Mouse (Mus musculus): ENCODE data around the gene Aarsd1.
"Not testable (repeated sequence)": the region's sequence is repeated elsewhere in the genome, so short reads cannot be mapped to it uniquely, and the experiment has no call there.

Gene Aarsd1

DNA sequence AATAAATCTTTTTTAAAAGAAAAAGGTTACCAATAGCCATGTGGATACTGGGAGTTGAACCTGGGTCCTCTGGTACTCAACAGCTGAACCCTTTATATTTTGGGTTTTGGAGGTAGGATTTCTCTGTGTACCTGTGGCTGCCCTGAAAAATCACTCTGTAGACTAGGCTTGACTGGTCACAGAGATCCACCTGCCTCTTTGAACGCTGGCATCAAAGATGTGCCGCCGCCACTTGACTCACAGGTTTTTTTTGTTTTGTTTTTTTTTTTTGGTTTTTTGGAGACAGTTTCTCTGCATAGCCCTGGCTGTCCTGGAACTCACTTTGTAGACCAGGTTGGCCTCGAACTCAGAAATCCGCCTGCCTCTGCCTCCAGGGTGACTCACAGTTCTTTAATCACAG lies 30.4 kb upstream of the Aarsd1 start:
- DNase-seq (ENCODE audit: extremely low spot score, low read depth, low spot score): no peak

DNA sequence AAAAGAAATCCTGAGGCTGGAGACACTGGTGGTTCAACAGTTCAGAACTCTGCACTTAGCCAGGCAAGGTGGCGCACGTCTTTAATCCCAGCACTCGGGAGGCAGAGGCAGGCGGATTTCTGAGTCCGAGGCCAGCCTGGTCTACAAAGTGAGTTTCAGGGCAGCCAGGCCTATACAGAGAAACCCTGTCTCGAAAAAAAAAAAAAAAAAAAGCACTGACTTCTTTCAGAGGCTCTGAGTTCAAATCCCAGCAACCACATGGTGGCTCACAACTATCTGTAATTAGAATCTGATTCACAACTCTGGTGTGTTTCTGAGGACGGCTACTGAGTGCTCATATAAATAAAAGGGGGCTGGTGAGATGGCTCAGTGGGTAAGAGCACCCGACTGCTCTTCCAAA lies 29.4 kb upstream of the Aarsd1 start:
- not testable (repeated sequence) for DNase-seq (ENCODE audit: extremely low spot score, low read depth, low spot score)

DNA sequence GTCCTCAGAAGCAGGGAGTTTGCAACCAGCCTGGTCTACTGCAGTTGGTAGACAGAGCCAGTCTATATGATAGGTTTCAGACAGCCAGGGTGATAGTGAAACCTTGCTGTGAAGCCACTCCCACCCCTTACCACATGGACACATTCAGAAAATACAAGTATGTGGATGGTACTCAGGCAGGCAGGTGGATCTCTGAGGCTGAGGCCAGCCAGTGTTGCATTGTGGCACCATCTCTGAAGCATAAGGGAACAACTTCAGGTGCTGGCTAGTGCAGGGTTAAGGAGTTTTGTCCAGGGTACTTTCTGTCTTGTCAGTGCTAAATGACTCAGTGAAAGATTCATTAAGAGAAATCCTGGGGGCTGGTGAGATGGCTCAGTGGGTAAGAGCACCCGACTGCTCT lies 28.9 kb upstream of the Aarsd1 start:
- DNase-seq (ENCODE audit: extremely low spot score, low read depth, low spot score): no peak

DNA sequence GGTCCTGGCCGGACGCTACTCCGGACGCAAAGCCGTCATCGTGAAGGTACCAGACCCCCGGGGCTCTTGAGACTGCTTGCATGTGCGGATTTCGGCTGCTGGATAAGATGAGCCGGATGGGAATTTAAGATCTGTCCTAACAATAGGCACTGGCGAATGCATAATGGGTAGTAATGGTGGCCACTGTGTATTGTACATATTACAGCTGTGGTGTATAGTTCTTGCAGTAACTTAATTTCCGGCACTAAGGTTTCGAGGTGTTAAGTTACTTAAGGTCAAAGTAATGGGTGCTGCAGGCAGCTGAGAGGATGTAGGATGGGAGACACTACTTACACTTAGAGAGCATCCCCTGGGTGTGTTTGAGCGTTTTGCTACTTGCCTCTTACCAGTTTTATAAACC lies 25.3 kb upstream of the Aarsd1 start:
- no peak for DNase-seq (ENCODE audit: extremely low spot score, low read depth, low spot score)

DNA sequence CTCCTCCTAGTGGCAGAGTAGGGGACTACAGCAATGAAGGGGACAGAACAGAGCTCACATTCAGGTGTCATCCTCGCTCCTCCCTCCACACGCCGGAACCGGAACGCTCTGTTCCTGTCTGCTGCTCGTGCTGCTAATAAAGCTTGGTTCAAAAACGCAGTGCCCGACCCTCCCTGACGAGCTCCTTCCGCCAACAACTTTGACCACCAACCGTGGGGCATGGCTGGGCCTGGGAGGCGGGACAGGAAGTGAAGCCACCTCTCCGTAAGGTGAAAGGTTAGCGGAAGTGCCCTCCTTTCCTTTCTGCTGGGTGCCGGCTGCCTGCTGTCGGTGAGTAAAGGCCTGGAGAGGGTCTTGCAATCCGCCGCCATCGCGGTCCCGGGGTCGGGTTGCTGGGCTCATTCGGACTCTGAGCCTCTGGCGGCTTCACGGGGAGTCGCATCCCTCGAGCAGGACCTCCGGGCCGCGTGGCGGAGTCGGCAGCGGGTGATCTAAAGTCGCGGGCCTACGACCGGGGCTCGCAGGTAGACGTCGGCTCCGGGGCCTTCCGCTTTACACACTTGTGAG lies 24.8 kb upstream of the Aarsd1 start, which contains the start of gene Rpl27:
Gene Rpl27 (plus strand): TSS at position 172 of the 567 bp plus-strand sequence.
- peak; percentile 100 for DNase-seq (ENCODE audit: extremely low spot score, low read depth, low spot score)

DNA sequence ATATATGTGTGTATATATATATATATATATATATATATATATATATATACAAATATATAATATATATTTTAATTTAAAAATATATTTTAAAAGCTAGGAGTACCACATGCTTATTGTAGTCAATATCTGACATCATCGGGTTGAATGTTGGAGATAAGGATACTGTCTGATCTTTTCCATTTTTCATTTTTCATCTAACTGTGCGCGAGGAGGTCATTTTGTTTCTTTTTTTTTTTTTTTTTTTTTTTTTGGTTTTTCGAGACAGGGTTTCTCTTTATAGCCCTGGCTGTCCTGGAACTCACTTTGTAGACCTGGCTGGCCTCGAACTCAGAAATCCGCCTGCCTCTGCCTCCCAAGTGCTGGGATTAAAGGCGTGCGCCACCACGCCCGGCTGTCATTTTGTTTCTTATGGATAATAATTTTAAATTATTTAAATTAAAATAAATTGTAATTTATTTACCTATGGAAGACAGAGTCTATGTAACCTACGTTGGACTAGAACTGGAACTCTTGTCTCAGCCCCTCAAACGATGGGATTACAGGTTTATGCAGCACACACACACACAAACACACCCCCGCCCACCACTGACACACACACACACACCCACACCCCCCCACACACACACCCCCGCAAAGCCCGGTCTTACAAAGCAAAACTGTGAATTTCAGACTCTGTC lies 24.2 kb upstream of the Aarsd1 start:
- DNase-seq (ENCODE audit: extremely low spot score, low read depth, low spot score): not testable (repeated sequence)

DNA sequence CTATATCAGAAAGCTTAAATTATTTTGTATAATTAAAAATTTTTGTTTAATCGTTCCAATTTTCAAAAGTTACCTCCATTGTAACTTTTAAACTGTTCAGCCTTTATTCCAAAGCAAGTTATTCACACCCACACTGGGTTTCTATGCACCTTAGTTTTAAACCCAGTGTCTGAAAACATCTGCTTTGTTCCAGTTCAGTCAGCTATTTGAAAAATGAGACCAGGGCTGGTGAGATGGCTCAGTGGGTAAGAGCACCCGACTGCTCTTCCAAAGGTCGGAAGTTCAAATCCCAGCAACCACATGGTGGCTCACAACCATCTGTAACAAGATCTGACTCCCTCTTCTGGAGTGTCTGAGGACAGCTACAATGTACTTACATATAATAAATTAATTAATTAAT lies 20.6 kb upstream of the Aarsd1 start:
- DNase-seq (ENCODE audit: extremely low spot score, low read depth, low spot score): not testable (repeated sequence)

DNA sequence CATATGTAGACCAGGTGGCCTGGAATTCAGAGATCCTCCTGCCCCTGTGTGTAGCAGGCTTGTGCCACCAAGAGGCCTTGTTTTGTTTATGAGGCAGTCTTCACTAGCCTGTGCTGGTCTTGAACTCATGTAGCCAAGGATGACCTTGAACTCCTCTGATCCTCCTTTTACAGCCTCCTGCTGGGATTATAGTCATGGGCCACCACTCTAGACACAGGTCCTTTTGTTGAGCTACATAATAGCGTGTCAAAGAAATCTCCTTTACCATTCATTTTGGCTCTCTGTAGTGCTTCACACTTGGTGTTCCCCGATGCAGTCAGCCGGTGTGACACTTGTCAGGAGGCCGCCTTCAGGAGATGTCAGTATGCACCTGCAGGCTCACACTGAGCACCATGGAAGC lies 19.5 kb upstream of the Aarsd1 start:
- no peak for DNase-seq (ENCODE audit: extremely low spot score, low read depth, low spot score)

DNA sequence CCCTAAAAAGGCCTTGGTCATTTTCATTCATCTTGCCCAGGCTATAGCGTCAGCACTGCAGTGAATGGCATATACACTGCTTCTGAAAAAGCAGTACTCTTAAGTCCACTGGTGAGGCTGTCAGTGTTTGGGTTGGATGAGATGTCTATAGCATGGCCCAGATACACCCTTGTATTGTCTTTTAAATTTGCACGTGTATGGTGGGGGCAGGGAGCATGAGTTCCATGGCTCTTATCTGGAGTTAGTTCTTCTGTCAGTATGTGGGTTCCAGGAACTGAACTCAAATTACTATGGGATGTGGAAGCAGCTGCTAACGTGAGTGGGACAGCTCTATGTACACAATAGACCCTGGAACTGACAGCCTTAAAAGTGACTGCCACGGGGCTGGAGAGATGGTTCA lies 18.4 kb upstream of the Aarsd1 start:
- DNase-seq (ENCODE audit: extremely low spot score, low read depth, low spot score): no peak

DNA sequence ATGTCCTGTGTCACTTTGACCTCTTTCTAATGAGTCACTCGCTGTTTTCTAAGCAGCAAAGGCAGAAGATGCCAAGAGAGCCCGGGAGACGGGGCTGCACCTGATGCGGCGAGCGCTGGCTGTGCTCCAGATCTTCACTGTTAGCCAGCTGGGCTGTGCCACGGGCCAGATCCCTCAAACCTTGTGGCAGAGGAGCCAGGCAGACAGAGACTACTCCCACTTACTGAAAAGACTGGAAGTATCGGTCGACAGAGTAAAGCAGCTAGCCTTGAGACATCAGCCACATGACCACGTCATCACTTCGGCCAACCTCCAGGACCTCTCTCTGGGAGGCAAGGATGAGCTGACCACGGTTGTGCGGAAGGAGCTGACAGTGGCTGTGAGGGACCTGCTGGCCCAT lies 16.0 kb upstream of the Aarsd1 start:
- DNase-seq (ENCODE audit: extremely low spot score, low read depth, low spot score): no peak

DNA sequence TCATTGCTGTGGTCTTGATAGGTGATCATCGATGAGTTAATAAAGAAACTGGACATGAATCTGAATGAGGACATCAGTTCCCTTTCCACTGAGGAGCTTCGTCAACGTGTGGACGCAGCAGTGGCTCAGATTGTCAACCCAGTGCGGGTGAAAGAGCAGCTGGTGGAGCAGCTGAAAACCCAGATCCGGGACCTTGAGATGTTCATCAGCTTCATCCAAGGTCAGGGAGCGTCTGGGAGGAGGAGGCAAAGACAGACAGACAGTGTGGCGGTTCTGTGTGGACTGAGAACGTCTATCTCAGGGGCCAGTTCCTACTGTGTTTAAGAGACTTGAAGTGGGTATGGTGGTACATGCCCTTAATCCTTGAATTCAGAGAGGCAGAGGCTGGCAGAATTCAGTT lies 13.9 kb upstream of the Aarsd1 start:
- DNase-seq (ENCODE audit: extremely low spot score, low read depth, low spot score): no peak

DNA sequence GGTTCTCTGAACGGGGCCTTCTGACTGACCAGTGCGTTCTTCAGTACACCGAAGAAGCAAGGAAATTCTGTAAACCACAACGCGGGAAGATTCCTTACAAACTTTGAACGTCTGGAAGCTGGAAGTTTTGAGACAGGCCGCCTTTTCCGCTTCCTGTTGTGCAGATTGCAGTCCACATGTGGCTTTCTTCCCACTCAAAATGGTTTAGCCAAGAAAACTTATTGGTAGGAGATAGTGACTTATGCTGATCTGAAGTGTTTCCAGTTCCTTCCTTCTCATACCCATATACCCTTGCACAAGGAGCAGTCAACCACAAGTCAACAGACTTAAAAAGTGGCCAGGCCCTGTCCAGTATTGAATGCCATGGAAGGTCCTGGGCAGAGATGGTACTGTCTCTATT lies 8.8 kb upstream of the Aarsd1 start:
- DNase-seq (ENCODE audit: extremely low spot score, low read depth, low spot score): no peak

DNA sequence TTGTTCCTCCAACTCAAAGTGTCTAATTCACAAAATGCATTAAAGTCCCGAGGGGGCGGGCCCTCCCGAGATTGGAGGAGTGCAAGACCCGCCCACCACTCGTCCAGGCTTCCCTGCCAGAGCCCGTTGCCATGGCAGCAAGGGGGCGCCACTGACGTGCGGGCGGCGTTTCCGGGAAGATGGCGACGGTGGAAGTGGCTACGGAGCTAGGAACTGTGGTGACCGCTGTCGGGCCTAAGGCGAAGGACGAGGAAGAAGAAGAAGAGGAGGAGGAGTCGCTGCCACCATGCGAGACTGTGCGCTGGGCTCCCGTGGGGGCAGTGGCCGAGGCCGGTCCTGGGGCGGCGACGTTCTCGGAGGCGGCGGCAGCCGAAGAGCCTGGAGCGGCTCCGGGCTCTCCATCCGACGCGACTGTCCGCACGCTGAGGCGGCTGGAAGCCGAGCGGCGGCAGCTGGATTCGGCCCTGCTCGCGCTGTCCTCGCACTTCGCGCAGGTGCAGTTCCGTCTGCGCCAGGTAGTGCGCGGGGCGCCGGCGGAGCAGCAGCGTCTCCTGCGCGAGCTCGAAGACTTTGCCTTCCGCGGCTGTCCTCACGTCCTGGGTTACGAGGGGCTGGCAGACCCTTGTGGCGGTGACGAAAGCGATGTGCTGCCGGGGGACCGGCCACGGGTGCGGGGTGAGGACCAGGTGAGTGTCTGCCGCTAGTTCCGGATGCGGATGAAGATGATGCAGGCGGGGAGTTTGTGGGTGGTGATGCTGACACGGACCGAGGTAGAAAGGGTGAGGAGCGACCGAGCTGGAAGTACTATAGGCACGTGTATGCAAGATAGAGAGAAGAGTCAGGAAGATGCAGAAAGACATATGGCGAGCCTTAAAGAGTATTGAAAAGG lies 7.8 kb upstream of the Aarsd1 start, which contains the start of the genes Rundc1 and Ptges3l:
Gene Rundc1 (plus strand): TSS at position 161 of the 889 bp plus-strand sequence.
Gene Ptges3l (minus strand): TSS at position 409 of the 889 bp plus-strand sequence.
- DNase-seq (ENCODE audit: extremely low spot score, low read depth, low spot score): peak; percentile 86

DNA sequence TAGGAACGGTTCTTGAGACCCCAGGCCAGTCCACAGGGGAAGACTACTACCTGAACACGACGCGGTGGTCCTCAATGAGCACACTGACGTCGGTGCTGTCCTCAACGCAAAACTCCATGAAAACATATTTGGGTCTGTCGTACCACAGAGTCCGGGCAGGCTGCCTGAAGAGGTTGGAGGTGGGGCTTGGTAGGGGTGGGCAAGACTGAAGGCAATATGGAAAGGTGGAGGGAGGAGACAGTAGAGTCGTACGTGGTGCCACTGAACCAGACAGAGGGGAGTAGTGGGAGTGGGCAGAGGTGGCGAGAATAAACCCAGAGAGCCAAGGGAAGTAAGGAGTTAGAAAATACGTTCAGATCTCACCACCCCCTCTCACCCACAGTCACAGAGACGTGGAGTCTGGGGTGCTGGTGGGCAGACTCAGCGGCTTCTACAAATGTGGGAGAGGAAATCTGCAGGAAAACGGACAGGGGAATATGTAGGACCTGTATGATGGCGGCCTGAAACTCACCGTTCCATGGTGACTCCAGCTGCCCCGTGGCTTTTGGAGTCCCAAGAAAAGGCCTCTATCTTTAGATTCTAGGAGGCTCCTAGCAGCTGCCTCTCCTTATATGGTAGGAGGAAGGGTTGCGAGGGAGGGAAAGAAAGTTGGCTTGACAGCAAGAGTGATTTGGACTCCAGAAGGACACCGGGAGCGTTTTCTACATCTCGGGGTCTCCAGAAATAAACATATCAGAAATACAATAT lies 6.9 kb upstream of the Aarsd1 start, which contains the start of gene Gm27029:
Gene Gm27029 (minus strand): TSS at position 692 of the 747 bp plus-strand sequence.
- no peak for DNase-seq (ENCODE audit: extremely low spot score, low read depth, low spot score)

DNA sequence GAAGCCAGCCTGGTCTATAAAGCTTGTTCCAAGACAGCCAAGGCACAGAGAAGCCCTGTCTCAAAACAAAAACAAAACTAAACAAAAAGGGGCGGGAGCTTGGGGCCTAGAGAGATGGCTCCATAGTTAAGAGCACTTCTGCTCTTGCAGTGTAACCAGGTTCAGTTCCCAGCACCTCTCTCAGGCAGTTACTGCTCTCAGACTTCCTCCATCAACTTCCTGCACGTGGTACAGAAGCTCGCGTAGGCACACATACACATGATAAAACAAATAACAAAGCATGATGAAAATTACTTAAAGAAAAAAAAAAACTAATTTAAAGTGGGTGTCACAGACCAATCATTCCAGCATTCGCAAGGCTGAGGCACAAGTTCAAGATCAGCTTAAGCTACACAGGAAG lies 2.7 kb upstream of the Aarsd1 start:
- no peak for DNase-seq (ENCODE audit: extremely low spot score, low read depth, low spot score)

DNA sequence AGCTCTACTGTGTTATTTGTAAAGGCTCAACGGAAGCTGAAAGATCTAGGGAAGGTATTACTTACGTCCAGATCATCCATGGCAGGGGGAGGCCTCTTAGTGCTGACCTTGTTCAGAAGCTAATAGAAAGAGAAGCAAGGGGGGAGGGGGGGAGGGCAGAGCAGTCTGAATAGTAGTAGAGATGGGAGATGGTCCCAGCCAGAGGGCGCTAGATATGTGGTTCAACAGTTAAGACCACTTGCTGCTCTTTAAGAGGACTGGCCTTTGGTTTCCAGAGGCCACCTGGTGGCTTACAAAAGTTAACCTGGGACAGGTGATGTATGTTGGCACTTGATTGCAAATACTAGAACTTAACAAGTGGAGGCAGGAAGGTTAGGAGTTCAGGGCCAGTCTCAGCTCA lies 2.2 kb upstream of the Aarsd1 start:
- no peak for DNase-seq (ENCODE audit: extremely low spot score, low read depth, low spot score)

DNA sequence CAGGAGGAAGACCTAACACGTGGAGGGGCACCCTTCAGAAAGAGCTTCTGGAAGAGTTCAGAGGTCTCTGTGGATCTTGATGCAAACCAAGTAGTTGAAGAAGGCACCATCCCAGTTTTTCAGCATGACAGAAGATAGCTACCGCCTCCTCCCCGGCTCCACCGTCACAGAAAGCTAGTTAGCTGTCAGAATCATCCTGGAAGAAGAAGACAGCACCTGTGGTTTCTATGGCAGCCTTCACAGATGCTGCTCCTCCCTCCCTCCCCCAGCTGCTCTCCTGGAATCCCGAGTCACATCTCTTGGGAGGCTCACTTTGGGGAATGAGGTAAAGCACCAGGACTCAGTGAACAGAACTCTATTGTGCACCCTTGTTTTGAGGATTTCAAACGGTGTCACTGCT lies 1.6 kb upstream of the Aarsd1 start:
- DNase-seq (ENCODE audit: extremely low spot score, low read depth, low spot score): no peak

DNA sequence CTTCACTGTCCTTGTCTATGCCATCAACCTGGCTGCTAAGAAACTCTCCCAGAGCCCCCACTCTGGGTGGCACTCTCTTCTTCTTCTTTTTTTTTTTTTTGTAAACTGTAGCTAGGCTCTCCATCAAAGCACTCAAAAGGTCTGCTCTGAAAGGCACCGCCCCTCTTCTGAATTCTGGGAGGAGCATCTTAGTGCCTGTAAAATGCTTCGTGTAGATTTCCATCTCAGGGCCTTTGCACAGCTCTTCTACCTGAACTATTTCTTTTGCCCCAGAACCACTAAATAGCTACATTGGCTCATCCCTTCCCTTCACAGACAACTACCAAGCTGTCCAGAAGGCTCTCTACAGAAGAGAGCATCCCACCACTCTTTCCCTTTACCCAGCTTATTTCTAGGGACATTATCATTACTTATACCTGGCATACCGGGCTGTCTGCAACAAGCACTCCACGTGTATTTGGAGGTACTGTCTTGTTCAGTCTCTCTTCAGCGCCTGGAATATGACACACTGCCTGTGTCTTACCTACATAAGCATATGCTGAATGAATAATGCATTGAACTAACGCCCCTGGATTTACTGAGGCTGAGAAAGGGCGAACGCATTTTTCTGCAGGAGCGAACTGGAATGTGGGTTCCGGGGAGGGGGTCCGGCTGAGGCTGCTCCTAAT lies 848 bp downstream of the Aarsd1 start:
- no peak for DNase-seq (ENCODE audit: extremely low spot score, low read depth, low spot score)

DNA sequence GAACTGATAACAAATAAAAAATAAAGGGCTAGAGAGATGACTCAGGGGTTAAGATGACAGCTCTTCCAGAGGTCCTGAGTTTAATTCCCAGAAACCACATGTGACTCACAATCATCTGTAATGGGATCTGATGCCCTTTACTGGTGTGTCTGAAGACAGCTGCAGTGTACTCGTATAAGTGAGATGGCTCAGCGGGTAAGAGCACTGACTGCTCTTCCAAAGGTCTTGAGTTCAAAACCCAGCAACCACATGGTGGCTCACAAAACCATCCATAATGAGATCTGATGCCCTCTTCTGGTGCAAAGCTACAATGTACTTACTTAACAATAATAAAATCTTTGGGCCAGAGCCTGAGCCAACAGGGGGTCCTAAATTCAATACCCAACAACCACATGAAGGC lies 2.1 kb downstream of the Aarsd1 start:
- DNase-seq (ENCODE audit: extremely low spot score, low read depth, low spot score): no peak

DNA sequence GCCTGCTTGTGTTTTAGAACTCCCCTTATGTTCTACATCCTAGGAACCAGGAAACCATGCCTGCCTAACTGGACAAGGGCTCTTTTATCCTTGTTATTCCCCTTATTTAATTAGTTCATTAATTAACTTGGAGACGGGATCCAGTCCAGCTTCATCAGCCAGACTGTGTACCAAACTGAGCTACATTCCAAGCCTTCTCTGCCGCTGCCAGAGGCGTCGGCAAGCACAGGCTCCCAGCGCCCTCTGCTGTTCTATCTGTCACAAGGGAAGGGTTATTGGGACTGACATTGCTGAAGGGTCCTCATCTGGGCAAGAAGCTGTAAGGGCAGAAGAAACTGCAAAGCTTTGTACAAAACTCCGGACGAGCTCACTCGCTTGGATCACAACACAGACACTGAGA lies 22.3 kb downstream of the Aarsd1 start:
- no peak for DNase-seq (ENCODE audit: extremely low spot score, low read depth, low spot score)

Measured in hindlimb bud, embryonic 11.5 days (tissue).